Mouse (Mus musculus) forebrain, embryonic 14.5 days (tissue): Measurements from ENCODE around the gene Icam2. TPM values are rescaled to one million over a fixed set of nuclear protein-coding genes. Genes with fewer than 3 reads are reported as not detected.

Experiments
- ATAC-seq: fragments of 200-750 bp; cut with Nextera tagmentation; 2 replicates; pipeline ENCODE4 v1.8.0; 2017; ENCODE audit warnings: mild to moderate bottlenecking, moderate library complexity
- DNase-seq: peaks from one replicate; pipeline ENCODE4 v3.0.0-alpha.2; 2015; ENCODE audit warnings: low spot score
- H3K27ac ChIP-seq: fragments of 300-500 bp; sonication (generic); 2 replicates; pipeline ENCODE4 v1.5.1; 2014; ENCODE audit warnings: low read depth, mild to moderate bottlenecking, control low read depth, low read length, moderate library complexity
- H3K27me3 ChIP-seq: fragments of 300-500 bp; sonication (generic); replicated peaks from 2 replicates; pipeline ENCODE4 v1.6.1; 2014; ENCODE audit warnings: low read length, control low read depth, mixed read lengths; ENCODE audit not compliant: control insufficient read depth, insufficient read depth
- H3K36me3 ChIP-seq: fragments of 300-500 bp; sonication (generic); 2 replicates; pipeline ENCODE4 v1.6.1; 2014; ENCODE audit warnings: low read length, control low read depth; ENCODE audit not compliant: control insufficient read depth, insufficient read depth
- H3K4me1 ChIP-seq: fragments of 300-500 bp; sonication (generic); 2 replicates; pipeline ENCODE4 v1.6.1; 2014; ENCODE audit warnings: antibody characterized with exemption, low read length, control low read depth; ENCODE audit not compliant: control insufficient read depth, insufficient read depth
- H3K4me2 ChIP-seq: fragments of 300-500 bp; sonication (generic); 2 replicates; pipeline ENCODE4 v1.6.1; 2014; ENCODE audit warnings: mild to moderate bottlenecking, control low read depth, low read length
- H3K4me3 ChIP-seq: fragments of 300-500 bp; sonication (generic); 2 replicates; pipeline ENCODE4 v1.5.1; 2014; ENCODE audit warnings: low read depth, low read length, control low read depth
- H3K9ac ChIP-seq: fragments of 300-500 bp; sonication (generic); 2 replicates; pipeline ENCODE4 v1.6.1; 2014; ENCODE audit warnings: mild to moderate bottlenecking, low read length, control low read depth, moderate library complexity
- H3K9me3 ChIP-seq: fragments of 300-500 bp; sonication (generic); replicated peaks from 2 replicates; pipeline ENCODE4 v1.6.1; 2016; ENCODE audit warnings: low read length, control low read depth, mixed read lengths; ENCODE audit not compliant: control insufficient read depth
- WGBS: fragments of 180-500 bp; shearing (Covaris S2); extraction: QIAGEN DNeasy Blood & Tissue Kit; methylation state at CpG from one replicate; pipeline ENCODE4 v1.1.7; 2014; 5-methylcytosine and 5-hydroxymethylcytosine counted together
- polyA plus RNA-seq: library from polyadenylated mRNA; unstranded; fragments of >200 nt; fragmentation: Nextera tagmentation; extraction: Ambion mirVana; gene quantifications from 2 replicates; pipeline ENCODE4 v1.2.1, GENCODE M21; 2014

Gene Icam2
- polyA plus RNA-seq, 1 experiment from 2014 or later, result 16.0 TPM

DNA sequence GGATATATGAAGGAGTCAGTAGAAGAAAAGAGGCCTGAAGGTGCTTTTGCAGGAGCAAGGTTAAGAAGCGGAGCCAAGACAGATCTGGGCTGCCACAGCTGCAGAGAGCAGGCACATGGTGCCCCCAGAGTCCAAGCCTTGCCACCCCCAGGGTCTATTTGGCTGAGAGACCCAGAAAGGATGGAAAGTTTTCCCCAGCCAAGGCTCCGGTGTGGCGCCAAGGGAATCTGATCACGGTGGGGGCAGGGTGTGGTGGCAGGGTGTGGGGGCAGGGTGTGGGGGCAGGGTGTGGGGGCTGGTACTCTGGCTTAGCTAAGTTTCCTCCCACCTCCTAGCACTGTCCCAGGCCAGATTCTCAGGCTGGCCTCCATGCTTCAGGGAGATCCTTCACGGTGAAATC, 59.4 kb downstream of the Icam2 start:
- H3K27ac ChIP-seq, result no peak overlapping the region
- ATAC-seq, result no peak
- WGBS, result 74% methylated on average over 5 of the region's 5 CpGs
- H3K4me2 ChIP-seq, result no peak overlapping the region
- H3K27me3 ChIP-seq, result no peaks in the 10 kb centered on the region
- H3K4me3 ChIP-seq, result no peak overlapping the region
- H3K36me3 ChIP-seq, result no peaks in the 10 kb centered on the region
- H3K4me1 ChIP-seq, result no peaks in the 10 kb centered on the region
- DNase-seq, result no peak
- no peaks in the 10 kb centered on the region for H3K9me3 ChIP-seq
- no peak overlapping the region for H3K9ac ChIP-seq

Other genes with a start within 250 kb of the Icam2 start
- gene Gm10840, start 227.2 kb downstream of the Icam2 start, polyA plus RNA-seq, result not detected in 2 replicates
- gene Limd2, start 227.2 kb downstream of the Icam2 start, polyA plus RNA-seq, result 223 and 240 TPM in 2 replicates
- gene Strada, start 185.9 kb downstream of the Icam2 start, polyA plus RNA-seq, result 31.1 and 34.1 TPM in 2 replicates
- gene Ccdc47, start 171.7 kb downstream of the Icam2 start, polyA plus RNA-seq, result 71.0 and 80.1 TPM in 2 replicates
- 65.6 and 75.2 TPM in 2 replicates for gene Ddx42, start 171.1 kb downstream of the Icam2 start, polyA plus RNA-seq
- gene Ftsj3, start 132.0 kb downstream of the Icam2 start, polyA plus RNA-seq, result 34.6 and 35.8 TPM in 2 replicates
- gene Psmc5, start 131.9 kb downstream of the Icam2 start, polyA plus RNA-seq, result 279 and 286 TPM in 2 replicates
- 11.1 and 11.7 TPM in 2 replicates for gene Smarcd2, start 115.1 kb downstream of the Icam2 start, polyA plus RNA-seq
- 0.05 and 0.22 TPM in 2 replicates for gene Tcam1, start 111.4 kb downstream of the Icam2 start, polyA plus RNA-seq
- gene Gh, start 86.2 kb downstream of the Icam2 start, polyA plus RNA-seq, result not detected in 2 replicates
- 0.79 and 0.95 TPM in 2 replicates for gene Cd79b, start 73.3 kb downstream of the Icam2 start, polyA plus RNA-seq
- not detected in 2 replicates for gene Scn4a, start 34.8 kb downstream of the Icam2 start, polyA plus RNA-seq
- gene Prr29, start 22.6 kb downstream of the Icam2 start, polyA plus RNA-seq, result not detected in 2 replicates
- 2.9 and 4.1 TPM in 2 replicates for gene Ern1, start 99.8 kb upstream of the Icam2 start, polyA plus RNA-seq
- gene Tex2, start 225.3 kb upstream of the Icam2 start, polyA plus RNA-seq, result 11.9 and 17.6 TPM in 2 replicates